Comparison of ENCODE assay signal across 8 mouse cellular contexts in the genomic region with DNA sequence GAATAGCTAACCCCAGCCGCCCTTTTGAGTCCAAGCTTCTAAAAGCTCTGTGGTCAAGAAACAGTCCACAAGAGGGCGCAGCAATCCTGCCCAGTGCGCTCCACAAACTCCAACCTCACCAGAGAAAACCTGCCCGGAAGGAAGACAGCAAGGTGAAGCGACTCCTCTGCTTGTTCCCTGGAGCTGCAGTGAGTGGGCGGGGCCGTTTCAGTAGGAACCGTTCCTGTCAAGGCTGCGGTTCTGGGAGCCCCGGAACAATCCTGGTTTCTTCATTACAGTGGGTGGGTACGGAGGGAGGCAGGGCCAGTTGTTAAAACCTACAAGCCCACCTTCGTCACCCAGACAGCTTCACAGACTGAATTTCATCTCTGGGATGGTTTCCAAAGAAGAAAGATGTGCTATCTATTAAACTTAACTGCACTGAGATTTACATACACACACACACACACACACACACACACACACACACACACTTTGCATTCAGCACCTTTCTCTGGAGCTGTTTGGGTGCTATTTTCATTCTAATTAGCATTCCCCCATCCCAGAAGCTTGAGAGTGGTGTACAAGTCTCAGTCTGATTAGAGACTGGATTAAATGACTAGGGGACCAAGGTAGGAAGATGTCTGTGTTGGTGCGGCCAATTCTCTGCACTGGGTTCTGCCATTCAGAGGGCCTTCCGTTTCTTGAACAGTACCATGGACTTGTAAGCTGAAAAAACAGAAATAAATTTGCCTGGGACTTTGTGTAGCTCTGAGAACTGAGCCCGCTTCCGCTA.
DNase-seq lines count a peak whose midpoint lies in the region; ATAC-seq and TF ChIP-seq lines count a peak whose summit lies in the region.

No protein-coding gene starts in this region.

- TF ChIP-seq CTCF in stomach, postnatal 0 days (IDR thresholded peaks at IDR 0.05; ENCODE audit: low read depth), result peak; percentile 95

- H3K4me3 ChIP-seq in brown adipose tissue, adult 24 weeks (ENCODE audit: insufficient read depth, low read depth, low read length), result peak overlapping the region; percentile 40
- peak overlapping the region; percentile 18; the same call in 1 of the 2 replicates for H3K4me3 ChIP-seq in forebrain, embryonic 11.5 days (ENCODE audit: low read depth, low read length)
- peak overlapping the region; percentile 53 for H3K4me3 ChIP-seq in heart, embryonic 16.5 days (ENCODE audit: low read length)
- peak overlapping the region; percentile 16; the same call in 1 of the 2 replicates for H3K4me3 ChIP-seq in liver, embryonic 13.5 days (replicated peaks)
- peak overlapping the region; percentile 23 for H3K4me3 ChIP-seq in neural tube, embryonic 11.5 days (ENCODE audit: low read depth, low read length)
- no peak overlapping the region; the same call in 1 of the 2 replicates for H3K4me3 ChIP-seq in stomach, postnatal 0 days (ENCODE audit: low read depth, low read length)

- WGBS in forebrain, embryonic 11.5 days, result 25% methylated on average over 16 of the region's 16 CpGs
- WGBS in heart, embryonic 16.5 days, result 14% methylated on average over 16 of the region's 16 CpGs
- 25% methylated on average over 16 of the region's 16 CpGs for WGBS in liver, embryonic 13.5 days (ENCODE audit: insufficient replicate concordance)
- WGBS in neural tube, embryonic 11.5 days, result 23% methylated on average over 16 of the region's 16 CpGs
- 15% methylated on average over 16 of the region's 16 CpGs for WGBS in stomach, postnatal 0 days

- peak; percentile 47 for DNase-seq in CD4-positive helper T cell, adult 2 months (ENCODE audit: low read depth, low spot score)
- DNase-seq in forebrain, embryonic 11.5 days (ENCODE audit: low spot score), result peak; percentile 86
- peak; percentile 92 to 95 for DNase-seq in kidney, postnatal 25 days
- DNase-seq in liver, embryonic 13.5 days, result peak; percentile 20
- peak; percentile 83 for DNase-seq in neural tube, embryonic 11.5 days (ENCODE audit: low spot score)
- DNase-seq in stomach, postnatal 0 days (ENCODE audit: low spot score), result peak; percentile 87

- H3K9me3 ChIP-seq in forebrain, embryonic 11.5 days (ENCODE audit: control insufficient read depth, low read length), result no peaks in the 10 kb centered on the region
- no peaks in the 10 kb centered on the region for H3K9me3 ChIP-seq in heart, embryonic 16.5 days (replicated peaks; ENCODE audit: control insufficient read depth, low read length)
- H3K9me3 ChIP-seq in liver, embryonic 13.5 days (replicated peaks), result no peaks in the 10 kb centered on the region
- no peaks in the 10 kb centered on the region for H3K9me3 ChIP-seq in neural tube, embryonic 11.5 days (ENCODE audit: control insufficient read depth, low read length)
- no peaks in the 10 kb centered on the region for H3K9me3 ChIP-seq in stomach, postnatal 0 days (ENCODE audit: control insufficient read depth, low read length)

- peak overlapping the region; percentile 85 for H3K27ac ChIP-seq in brown adipose tissue, adult 24 weeks (replicated peaks; ENCODE audit: low read depth, low read length)
- no peak overlapping the region for H3K27ac ChIP-seq in forebrain, embryonic 11.5 days (ENCODE audit: low read depth, low read length)
- peak overlapping the region; percentile 80 for H3K27ac ChIP-seq in heart, embryonic 16.5 days (ENCODE audit: low read length)
- H3K27ac ChIP-seq in liver, embryonic 13.5 days, result no peak overlapping the region
- no peak overlapping the region for H3K27ac ChIP-seq in neural tube, embryonic 11.5 days (ENCODE audit: low read depth, low read length)
- peak overlapping the region; percentile 89 for H3K27ac ChIP-seq in stomach, postnatal 0 days (replicated peaks)

- H3K9ac ChIP-seq in forebrain, embryonic 11.5 days (ENCODE audit: low read length), result peak overlapping the region; percentile 37; the same call in 1 of the 2 replicates
- H3K9ac ChIP-seq in heart, embryonic 16.5 days (ENCODE audit: low read length), result peak overlapping the region; percentile 65
- no peak overlapping the region for H3K9ac ChIP-seq in liver, embryonic 13.5 days
- H3K9ac ChIP-seq in neural tube, embryonic 11.5 days (ENCODE audit: low read length), result no peak overlapping the region
- 0 out of 2 replicates have a peak overlapping the region, but pooled peaks have one; percentile 23 for H3K9ac ChIP-seq in stomach, postnatal 0 days (ENCODE audit: low read length)

- no peaks in the 10 kb centered on the region for H3K36me3 ChIP-seq in forebrain, embryonic 11.5 days (ENCODE audit: control insufficient read depth, insufficient read depth, low read length)
- no peaks in the 10 kb centered on the region for H3K36me3 ChIP-seq in heart, embryonic 16.5 days (ENCODE audit: control insufficient read depth, insufficient read depth)
- H3K36me3 ChIP-seq in liver, embryonic 13.5 days, result no peaks in the 10 kb centered on the region
- H3K36me3 ChIP-seq in neural tube, embryonic 11.5 days (ENCODE audit: control insufficient read depth, insufficient read depth, low read length), result no peaks in the 10 kb centered on the region
- no peaks in the 10 kb centered on the region for H3K36me3 ChIP-seq in stomach, postnatal 0 days (ENCODE audit: control insufficient read depth, insufficient read depth, low read length)

- H3K4me2 ChIP-seq in forebrain, embryonic 11.5 days (ENCODE audit: low read depth, low read length, severe bottlenecking), result peak overlapping the region; percentile 49
- peak overlapping the region; percentile 81 for H3K4me2 ChIP-seq in heart, embryonic 16.5 days (ENCODE audit: low read depth, low read length)
- peak overlapping the region; percentile 44 for H3K4me2 ChIP-seq in liver, embryonic 13.5 days
- peak overlapping the region; percentile 42 for H3K4me2 ChIP-seq in neural tube, embryonic 11.5 days (ENCODE audit: low read depth)
- peak overlapping the region; percentile 51 for H3K4me2 ChIP-seq in stomach, postnatal 0 days (replicated peaks; ENCODE audit: low read depth)

- no peaks in the 10 kb centered on the region for H3K27me3 ChIP-seq in forebrain, embryonic 11.5 days (ENCODE audit: control insufficient read depth, insufficient read depth, low read length)
- H3K27me3 ChIP-seq in heart, embryonic 16.5 days (ENCODE audit: control insufficient read depth, insufficient read depth, low read length), result no peaks in the 10 kb centered on the region
- H3K27me3 ChIP-seq in liver, embryonic 13.5 days, result no peaks in the 10 kb centered on the region
- H3K27me3 ChIP-seq in neural tube, embryonic 11.5 days (ENCODE audit: control insufficient read depth, insufficient read depth, low read length), result no peaks in the 10 kb centered on the region
- no peaks in the 10 kb centered on the region for H3K27me3 ChIP-seq in stomach, postnatal 0 days (ENCODE audit: control insufficient read depth, insufficient read depth, low read length)

- TF ChIP-seq EP300 in stomach, postnatal 0 days (optimal IDR thresholded peaks at IDR 0.05), result no peak

- peak; percentile 73 for ATAC-seq in forebrain, embryonic 11.5 days (replicated peaks; ENCODE audit: low FRiP score)
- 0 out of 2 replicates have a peak, but pooled peaks have one; percentile 11 for ATAC-seq in heart, embryonic 16.5 days (replicated peaks; ENCODE audit: extremely low read depth, insufficient read depth, low FRiP score)
- no peak for ATAC-seq in liver, embryonic 13.5 days (ENCODE audit: low read depth)
- peak; percentile 63 for ATAC-seq in neural tube, embryonic 11.5 days (ENCODE audit: insufficient read depth, low FRiP score, low TSS enrichment)
- peak; percentile 79 for ATAC-seq in stomach, postnatal 0 days (ENCODE audit: low FRiP score, low TSS enrichment)

- H3K4me1 ChIP-seq in brown adipose tissue, adult 24 weeks (ENCODE audit: control insufficient read depth, insufficient read depth, insufficient read length, low read length), result no peaks in the 10 kb centered on the region
- no peaks in the 10 kb centered on the region for H3K4me1 ChIP-seq in forebrain, embryonic 11.5 days (replicated peaks; ENCODE audit: control insufficient read depth, insufficient read depth, low read length)
- H3K4me1 ChIP-seq in heart, embryonic 16.5 days (ENCODE audit: control insufficient read depth, insufficient read depth, low read length), result peaks cover 10% of the 10 kb centered on the region
- H3K4me1 ChIP-seq in liver, embryonic 13.5 days (replicated peaks), result no peaks in the 10 kb centered on the region
- no peaks in the 10 kb centered on the region for H3K4me1 ChIP-seq in neural tube, embryonic 11.5 days (ENCODE audit: control insufficient read depth, insufficient read depth, low read length)
- H3K4me1 ChIP-seq in stomach, postnatal 0 days (replicated peaks; ENCODE audit: control insufficient read depth, insufficient read depth), result no peaks in the 10 kb centered on the region; the same call in 1 of the 2 replicates

Comparison
In these comparisons a context has a peak if more than half of its experiments do, and no peak if none do; other contexts are left out.
1. DNase-seq: peak in every context shown above with its lines; median percentile 94 in kidney, postnatal 25 days; 87 in stomach, postnatal 0 days; 86 in forebrain, embryonic 11.5 days; 83 in neural tube, embryonic 11.5 days; 47 in CD4-positive helper T cell, adult 2 months; 20 in liver, embryonic 13.5 days.
2. H3K27ac ChIP-seq: peak in brown adipose tissue, adult 24 weeks (single experiment), heart, embryonic 16.5 days (single experiment) and stomach, postnatal 0 days (single experiment); none in forebrain, embryonic 11.5 days (single experiment), liver, embryonic 13.5 days (single experiment) and neural tube, embryonic 11.5 days (single experiment).
3. H3K9ac ChIP-seq: peak in forebrain, embryonic 11.5 days (single experiment), heart, embryonic 16.5 days (single experiment) and stomach, postnatal 0 days (single experiment); none in liver, embryonic 13.5 days (single experiment) and neural tube, embryonic 11.5 days (single experiment).
4. Peak in every context shown above with its lines, with median percentiles within 50 percentile points of each other: H3K4me2 ChIP-seq.